Mouse (Mus musculus) T-helper 17 cell (primary cell): Measurements from ENCODE around the gene Rgma.

Experiments
- in situ Hi-C, 2 experiments: fragments of 300-600 bp; cut with MboI, MseI; formaldehyde crosslinking; loops; 1 replicate in 1 of 2; 2 replicates in 1 of 2; pipeline ENCODE4 v1.15.1; 2025; ENCODE audit warnings: high pct_unique_total_duplicates in 2 of 2

Gene Rgma

DNA sequence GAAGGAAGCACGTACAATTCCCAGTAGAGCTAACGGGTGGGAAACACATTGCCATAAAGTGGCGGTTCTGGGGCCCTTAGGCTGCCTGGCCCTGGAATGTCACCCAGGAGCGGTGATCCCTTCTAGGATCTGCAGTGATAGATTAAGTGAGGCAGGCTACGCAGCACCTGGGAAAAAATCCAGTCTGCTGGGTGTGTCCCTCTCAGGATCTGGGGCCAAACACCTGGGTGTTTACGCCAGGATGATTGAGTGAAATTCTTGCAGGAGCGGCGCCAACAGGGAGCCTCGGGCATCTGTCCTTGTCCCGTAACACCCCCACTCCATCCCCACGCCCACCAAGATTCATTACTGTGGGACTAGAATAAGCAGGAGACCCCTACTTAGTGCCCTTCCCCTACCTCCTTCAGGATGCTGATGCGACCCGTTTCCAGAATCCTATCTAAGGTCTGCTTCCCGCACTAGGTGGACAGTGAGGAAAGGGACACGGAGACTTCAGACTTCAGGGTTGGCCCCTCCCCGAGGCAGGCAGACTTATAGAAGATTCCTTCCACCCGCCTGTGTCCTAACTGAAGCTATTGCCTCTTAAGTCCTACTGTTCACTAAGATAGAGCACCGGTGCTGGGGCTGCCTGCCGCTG lies 23.6 kb downstream of the Rgma start:
- in situ Hi-C loops = loop anchor here in 1 of 2 experiments (10.0 to 25.0 kb wide), 2 partner anchors 1004 to 1187 kb away; no protein-coding TSS in a partner anchor

GRCm38 (mm10) chr7:73399501-73400044 lies 24.3 kb downstream of the Rgma start:
- in situ Hi-C loops = loop anchor here in 1 of 2 experiments (10.0 to 25.0 kb wide), 2 partner anchors 1005 to 1187 kb away; no protein-coding TSS in a partner anchor

GRCm38 (mm10) chr7:73400051-73400916 lies 25.0 kb downstream of the Rgma start:
- in situ Hi-C loops = no loop called here

DNA sequence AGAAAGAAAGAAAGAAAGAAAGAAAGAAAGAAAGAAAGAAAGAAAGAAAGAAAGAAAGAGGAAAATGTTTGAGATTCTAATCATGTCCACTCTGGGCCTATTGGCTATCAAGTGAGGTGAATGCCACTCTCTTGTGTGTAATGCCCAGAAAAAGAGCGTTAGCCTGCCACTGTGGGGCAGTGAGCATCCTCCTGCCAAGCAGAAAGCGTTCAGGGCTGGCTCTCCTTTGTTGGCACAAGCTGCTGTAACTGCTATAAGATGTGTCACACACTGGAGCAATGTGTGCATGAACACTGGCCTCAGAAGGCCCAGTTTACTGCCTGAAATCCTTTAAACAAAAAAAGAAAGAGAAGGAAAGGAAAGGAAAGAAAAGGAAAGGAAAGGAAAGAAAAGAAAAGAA lies 26.8 kb downstream of the Rgma start:
- in situ Hi-C loops = no loop called here

DNA sequence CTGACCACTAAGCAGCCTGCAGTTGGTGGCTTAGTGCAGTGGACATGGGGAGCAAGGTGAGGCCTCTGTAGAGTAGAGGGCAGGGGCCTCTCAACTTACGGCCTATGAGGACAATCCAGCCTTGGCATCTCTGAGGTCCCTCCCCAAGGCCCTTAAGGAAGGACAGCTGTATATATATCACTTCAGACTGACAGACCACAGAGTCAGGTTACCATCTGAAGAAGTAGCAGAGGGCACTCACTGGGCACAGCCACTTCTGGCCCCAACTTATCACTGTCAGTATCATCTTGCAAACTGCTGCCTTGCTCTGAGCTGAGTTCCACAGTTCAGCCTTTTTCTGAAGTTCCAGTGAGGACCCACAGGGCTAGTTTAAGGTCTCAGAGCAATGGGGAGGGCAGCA lies 27.4 kb downstream of the Rgma start:
- in situ Hi-C loops = no loop called here

DNA sequence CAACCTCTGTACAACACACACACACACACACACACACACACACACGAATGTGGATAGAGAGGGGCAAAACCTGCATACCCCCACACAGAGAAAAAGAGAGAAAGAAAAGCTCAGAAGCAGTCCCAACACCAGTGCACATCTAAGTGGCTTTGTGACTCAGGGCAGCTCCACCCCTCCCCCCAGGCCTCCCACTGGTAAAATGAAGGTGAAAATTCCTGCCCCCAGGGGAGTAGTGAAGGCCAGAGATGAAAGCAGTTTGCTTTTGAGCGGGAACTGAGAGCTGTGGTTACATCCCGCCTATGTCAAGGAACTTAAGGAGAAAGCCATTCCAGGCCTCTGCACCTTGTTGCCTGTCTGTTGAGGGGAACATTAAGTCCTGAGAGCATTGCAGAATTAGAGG lies 28.2 kb downstream of the Rgma start:
- in situ Hi-C loops = no loop called here

- in situ Hi-C loops = no loop called here
Observed at GRCm38 (mm10) chr7:73405550-73405949, 30.2 kb downstream of the Rgma start.

- in situ Hi-C loops = no loop called here
Observed at GRCm38 (mm10) chr7:73411523-73411922, 36.2 kb downstream of the Rgma start.

DNA sequence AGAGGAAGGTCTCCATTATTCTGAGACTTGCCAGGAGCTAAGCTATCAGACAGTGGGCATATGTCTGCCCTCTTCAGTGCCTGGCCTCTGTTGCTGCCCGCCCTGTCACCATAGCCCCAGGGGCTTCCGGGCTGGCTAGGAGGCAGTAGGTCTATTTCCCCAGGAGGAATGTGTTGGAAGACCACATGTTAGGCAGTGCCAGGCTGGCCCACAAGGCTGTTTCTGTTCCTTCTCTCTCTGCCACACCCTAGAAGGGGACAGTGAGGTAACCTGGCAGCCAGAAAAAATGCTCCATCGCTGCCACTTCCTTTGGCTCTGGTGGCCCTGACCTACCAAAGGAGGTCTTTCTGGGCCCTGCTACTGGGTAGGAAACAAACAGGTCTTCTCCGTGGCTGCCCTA lies 36.7 kb downstream of the Rgma start:
- in situ Hi-C loops = no loop called here

DNA sequence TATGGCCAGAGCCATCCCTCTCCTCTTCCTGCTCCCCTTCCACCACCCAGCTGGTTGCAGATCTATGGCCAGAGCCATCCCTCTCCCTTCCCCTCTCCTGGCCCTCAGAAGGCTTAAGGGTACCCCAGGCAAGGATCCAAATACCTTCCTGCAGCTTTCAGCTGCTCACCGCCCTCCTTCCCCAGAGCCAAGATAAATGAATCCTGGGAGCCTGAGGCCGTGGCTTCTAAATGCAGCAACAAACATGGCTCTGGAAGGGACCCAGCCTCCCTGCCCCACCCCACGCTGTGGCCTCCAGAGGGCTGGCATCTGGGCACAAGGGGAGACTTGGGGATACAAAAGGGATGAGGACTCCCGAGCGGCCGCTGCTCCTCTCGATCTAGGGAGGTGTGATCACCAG lies 37.1 kb downstream of the Rgma start:
- in situ Hi-C loops = no loop called here

DNA sequence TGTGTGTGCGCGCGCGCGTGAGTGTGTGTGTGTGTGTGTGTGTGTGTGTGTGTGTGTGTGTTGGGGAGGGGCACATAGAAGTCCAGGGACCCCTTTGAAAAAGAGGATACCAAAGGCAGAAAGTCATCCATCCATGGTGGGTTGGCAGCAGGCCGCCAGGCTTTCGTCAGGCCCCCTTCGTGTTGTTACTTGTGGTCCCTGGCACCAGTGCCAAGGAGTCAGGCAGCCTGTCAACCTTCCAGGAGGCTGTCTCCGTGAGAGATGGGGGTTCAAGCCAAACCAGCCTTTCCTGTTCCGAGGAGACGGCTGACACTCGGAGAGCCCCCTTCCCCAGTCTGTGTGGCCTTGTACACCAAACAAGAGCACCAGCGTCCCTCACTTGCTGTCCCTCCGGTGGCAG lies 38.9 kb downstream of the Rgma start:
- in situ Hi-C loops = no loop called here

DNA sequence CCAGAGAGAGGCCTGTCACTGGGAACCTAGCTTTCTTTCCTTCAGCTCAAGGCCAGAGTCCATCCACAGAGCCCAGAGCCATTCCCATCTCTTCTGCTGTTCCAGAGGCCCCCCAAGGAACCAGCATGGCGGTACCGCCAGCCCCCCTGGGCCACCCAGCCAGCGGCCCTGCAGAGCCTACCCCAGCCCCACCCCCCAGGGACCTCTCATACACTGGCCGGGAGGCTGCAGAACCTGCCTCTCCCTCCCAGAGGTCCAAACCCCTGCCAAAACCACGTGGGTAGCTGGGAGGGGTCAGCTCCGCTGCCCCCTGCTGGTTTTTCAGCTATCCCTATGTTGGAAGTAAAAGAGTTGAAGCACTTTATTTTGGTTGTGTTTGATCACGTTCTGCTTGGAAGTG lies 44.1 kb downstream of the Rgma start:
- in situ Hi-C loops = no loop called here

GRCm38 (mm10) chr7:73420827-73421226 lies 45.5 kb downstream of the Rgma start:
- in situ Hi-C loops = loop anchor here (5.0 kb wide), 1 partner anchor 1029 kb away; no protein-coding TSS in a partner anchor

GRCm38 (mm10) chr7:73421278-73422015 lies 46.1 kb downstream of the Rgma start:
- in situ Hi-C loops = loop anchor here (5.0 kb wide), 1 partner anchor 1029 kb away; no protein-coding TSS in a partner anchor

- in situ Hi-C loops = loop anchor here (5.0 kb wide), 1 partner anchor 1030 kb away; no protein-coding TSS in a partner anchor
Observed at GRCm38 (mm10) chr7:73422223-73423113, 47.2 kb downstream of the Rgma start.

GRCm38 (mm10) chr7:73423236-73423635 lies 47.9 kb downstream of the Rgma start:
- in situ Hi-C loops = loop anchor here (5.0 kb wide), 1 partner anchor 1031 kb away; no protein-coding TSS in a partner anchor

DNA sequence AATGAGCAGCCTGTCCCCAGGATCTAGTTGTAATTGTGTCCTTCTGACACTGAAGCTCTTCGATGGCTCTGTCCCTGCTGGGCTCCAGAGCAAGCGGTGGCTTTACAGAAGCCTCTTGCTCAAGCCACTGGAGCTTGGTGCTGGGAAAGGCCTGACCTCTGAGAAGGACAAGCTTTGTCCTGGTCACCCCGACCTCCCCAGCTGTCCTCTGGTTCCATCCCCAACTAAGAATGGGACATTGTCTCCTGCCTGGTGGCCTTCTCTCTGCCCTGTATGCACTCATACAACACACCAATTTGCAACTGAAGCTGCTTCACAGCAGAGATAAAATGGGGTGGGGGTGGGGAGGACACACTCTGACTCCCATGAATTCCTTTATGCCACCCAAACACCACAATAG lies 48.9 kb downstream of the Rgma start:
- in situ Hi-C loops = loop anchor here (5.0 kb wide), 1 partner anchor 1032 kb away; no protein-coding TSS in a partner anchor

- in situ Hi-C loops = loop anchor here (5.0 kb wide), 2 partner anchors 208 to 1032 kb away; no protein-coding TSS in a partner anchor
Observed at GRCm38 (mm10) chr7:73424705-73425104, 49.4 kb downstream of the Rgma start.

DNA sequence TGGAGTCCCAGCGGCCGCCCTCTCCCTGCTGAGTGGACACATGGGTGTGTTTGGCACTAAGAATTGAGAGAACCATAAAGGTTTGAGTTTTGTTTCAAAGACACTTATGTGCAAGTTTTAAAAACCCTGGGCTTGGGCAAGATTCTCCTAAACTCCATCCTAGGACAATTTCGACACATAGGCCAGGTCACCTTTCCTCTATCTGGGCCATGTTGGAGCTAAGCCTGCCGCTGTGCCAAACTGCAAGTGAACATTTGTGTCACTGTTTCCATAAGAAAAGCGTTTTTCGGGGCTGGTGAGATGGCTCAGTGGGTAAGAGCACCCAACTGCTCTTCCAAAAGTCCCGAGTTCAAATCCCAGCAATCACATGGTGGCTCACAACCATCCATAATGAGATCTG lies 50.1 kb downstream of the Rgma start:
- in situ Hi-C loops = loop anchor here in 1 of 2 experiments (5.0 kb wide), 1 partner anchor 207 kb away; no protein-coding TSS in a partner anchor

GRCm38 (mm10) chr7:73426235-73426634 lies 50.9 kb downstream of the Rgma start:
- in situ Hi-C loops = loop anchor here in 1 of 2 experiments (5.0 kb wide), 1 partner anchor 206 kb away; no protein-coding TSS in a partner anchor
